Mouse (Mus musculus) adipocyte (in vitro differentiated cells): Measurements from ENCODE around the gene Psmc6.
A peak's percentile ranks its signal among the peaks of the same experiment; 100 is the strongest.

Experiments
- DNase-seq: peaks from one replicate; pipeline ENCODE4 v3.0.0-alpha.2; 2016; ENCODE audit warnings: low spot score

Psmc6 gene

DNA sequence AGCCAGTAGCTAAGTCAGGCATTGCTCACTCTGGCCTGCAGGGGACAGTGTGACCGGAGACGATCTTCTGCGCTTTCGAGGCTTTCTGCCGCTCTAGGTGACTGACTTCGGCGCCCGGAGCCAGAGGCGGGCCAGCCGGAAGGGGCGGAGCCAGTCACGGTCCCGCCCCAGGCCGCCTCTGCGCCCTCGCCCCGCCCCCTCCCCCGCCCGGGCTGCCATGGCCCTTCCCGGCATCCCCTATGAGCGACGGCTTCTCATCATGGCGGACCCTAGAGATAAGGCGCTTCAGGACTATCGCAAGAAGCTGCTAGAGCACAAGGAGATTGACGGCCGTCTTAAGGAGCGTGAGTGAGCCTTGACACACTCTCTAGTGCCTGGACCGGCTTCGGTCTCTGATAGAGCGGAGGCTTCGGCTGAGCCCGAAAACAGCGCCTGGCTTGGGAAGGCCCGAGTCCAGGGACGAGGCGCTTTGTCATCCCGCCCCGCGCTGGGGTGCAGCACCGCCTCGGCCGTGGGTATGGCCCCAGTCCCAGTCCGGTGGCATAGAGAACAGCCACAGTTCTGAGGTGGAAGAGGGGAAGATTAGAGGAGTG is at the start of gene Psmc6:
Psmc6 (plus strand) TSS at position 200 of the 593 bp plus-strand sequence.
- DNase-seq = peak; percentile 90

DNA sequence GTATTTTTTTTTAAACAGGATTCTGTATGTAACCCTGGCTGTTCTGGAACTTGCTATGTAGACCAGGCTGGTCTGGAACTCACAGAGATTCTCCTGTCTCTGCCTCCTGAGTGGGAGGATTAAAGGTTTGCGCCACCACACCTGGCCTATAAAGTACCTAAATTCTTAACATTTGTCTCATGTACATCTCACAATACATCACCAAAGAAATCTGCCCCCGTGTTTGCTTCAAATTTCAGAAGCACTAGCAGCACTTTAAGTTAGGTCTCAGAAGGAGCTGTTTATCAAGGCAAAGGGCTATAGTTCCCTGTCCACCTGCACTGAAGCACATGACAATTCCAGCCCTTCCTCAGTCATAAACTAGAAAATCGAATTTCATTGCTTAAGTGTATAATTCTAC is 47.5 kb upstream of the Psmc6 start:
- DNase-seq = no peak

DNA sequence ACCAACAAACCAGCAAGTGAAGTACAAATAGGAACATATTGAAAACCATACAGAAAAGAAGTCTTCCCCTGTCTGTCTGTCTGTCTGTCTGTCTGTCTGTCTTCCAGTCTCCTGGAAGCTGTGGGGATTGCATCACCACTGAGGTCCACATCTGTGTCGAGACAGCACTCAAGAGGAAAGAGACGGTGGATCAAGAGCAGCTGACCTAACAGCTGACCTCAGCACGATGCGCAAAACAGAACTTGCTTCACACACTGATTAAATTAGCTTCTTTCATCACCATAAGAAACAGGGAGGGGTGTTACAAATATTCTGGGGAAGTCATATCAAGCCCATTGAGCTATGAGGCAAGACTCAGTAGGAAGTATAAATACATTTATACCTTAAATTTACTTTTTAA is 38.0 kb upstream of the Psmc6 start:
- DNase-seq = no peak

DNA sequence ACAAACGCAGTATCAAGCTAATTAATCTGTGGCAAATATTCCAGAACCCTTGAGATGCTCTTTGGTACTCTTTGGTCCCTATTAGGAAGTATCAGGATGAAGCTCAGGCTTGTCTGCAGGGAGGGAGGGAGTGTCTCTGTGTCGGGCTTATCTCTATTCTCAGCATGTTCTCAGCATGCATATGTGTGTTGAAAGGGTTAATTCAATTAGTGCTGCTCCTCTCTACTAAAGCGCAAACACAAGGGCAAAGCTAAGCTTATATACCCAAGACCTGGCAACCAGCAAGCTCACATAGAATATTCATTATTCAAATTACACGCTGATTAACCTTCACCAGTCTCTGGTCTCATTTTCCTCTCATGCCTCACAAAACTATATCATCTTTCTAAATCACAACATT is 25.6 kb upstream of the Psmc6 start:
- no peak for DNase-seq

DNA sequence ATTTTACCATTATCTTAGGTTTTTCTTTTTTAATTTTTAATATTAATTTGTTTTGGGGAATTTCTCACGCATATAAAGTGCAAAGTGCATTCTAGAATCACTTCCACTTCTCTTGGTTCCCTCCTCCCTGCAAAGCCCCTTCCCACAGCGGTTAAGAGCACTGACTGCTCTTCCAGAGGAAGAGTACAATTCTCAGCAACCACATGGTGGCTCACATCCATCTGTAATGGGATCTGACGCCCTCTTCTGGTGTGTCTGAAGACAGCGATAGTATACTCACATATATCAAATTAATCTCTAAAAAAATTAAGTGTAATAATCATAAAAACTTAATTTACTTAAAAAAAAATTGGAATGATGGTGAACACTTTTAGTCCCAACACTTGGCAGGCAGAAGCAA is 25.2 kb upstream of the Psmc6 start:
- no peak for DNase-seq

DNA sequence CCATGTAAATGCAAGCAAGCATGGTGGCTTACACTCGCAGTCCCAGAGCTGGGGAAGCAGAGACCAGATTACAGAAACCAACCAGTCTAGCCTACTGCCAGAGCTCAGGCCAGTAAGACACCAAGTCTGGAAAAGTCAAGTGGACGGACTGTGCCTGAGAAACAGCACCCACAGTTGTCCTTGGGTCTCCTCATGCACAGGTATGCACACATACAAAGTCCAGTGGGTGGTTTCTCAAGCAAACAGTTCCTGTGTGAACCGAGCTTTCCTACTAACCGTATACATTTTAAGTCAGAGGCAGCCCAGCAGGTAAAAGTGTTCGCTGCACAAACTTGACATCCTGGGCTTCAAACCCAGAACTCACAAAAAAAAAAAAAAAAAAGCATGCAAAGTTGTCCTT is 23.7 kb upstream of the Psmc6 start:
- DNase-seq = no peak

DNA sequence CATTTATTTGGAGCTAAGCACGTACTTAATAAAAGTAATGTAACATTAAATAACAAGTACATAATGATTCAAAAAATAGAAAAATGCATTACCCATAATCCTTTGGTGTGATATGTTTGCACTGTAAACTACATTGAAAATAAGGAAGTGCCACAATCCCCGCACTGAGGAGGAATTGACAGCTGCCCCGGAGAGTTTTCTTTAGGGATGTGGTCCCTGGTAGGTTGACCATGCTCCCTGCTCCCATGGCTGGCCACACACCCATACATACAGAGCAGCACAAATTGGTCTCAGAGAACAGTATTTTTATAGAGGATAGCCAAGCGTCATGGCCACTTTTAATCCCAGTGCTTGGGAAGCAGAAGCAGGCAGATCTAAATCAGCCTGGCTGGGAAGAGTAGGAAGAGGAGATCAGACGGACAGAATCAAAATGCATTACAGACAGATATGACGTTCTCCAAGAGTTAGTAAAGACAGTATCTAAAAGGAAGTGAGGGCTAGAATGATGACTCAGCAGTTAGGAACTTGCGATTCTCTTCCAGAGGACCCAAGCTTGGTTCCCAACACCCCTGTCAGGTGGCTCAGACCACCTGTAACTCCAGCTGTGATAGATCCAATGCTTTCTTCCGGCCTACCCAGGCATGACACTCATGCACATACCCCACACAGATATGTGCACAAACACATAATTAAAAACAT is 21.8 kb upstream of the Psmc6 start:
- DNase-seq = no peak

DNA sequence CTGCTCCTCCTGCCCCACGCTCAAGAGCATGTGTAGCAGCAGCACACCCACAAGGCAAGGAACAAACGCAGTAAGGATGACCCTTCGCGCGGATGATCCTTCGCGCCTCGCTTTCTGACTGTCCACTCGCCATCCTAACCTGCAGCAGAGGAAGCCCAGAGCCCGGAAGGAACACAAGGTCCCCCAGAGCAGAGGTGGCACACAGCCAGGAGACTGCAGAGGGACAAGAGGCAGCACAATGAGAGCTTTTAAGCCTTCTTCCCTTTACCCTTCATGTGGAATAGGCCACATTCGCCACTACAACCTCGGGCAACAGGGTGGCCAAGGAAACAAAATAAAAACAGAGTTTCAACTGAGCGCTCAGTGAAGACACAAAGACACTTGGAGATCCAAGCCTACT is 19.9 kb upstream of the Psmc6 start:
- DNase-seq = no peak

DNA sequence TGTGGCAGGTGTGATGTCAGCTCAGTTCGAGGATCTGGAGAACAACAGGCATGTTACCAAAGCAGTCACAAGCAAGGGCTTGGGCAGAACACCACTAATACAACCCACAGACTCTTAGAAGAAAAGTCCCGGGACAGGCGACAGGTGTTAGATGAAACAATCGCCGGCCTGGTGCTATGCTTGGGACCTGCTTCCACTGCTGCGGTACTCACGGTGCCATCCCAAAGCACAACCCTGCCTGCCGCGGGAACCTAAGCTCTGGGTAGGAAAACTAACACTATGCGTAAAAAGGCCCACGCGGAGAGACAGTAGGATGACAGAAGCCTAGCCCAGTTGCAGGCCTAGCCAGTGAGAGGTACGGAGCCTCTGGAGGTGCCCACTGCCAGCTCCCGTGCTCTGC is 19.5 kb upstream of the Psmc6 start:
- DNase-seq = no peak

DNA sequence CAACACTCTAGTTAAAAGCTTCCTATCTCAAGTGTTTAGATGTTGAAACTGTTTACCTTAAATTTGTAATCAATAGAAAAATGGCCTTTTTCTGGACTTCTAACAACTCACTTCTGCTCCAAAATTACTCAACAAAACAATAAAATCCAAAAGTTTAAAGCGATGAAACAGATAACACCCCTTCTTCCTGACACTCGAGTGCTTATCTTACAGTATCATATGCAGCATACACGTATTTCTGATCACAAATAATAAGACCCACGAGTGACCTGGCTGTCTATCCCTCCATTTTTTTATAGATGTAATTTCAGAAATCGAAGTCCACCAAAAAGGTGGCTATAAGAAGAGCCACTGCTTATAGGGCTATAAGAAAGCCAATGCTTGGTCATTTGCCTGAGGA is 12.7 kb upstream of the Psmc6 start:
- DNase-seq = no peak

DNA sequence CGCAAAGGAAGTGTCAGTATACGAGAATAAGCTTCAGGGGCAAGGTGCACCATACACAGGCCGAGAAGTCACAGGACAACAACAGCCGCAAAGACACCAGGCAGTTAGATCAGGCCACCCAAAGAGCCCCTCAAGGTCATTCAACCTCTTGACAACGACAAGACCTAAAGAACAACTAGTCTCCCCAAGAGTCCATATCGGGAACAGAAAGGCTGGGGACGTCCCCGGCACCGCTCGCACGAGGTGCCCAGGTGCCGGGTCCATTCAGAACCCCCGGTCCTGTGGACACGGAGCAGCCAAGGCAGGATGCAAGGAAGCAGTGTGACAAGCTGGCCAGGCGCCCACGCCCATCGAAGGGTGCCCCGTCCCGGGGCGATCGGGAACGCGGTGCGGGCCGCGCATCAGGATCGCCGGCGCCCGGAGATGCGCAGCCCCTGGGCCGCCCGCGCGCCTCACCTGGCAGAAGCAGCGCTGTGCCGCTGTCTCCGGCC is 11.6 kb upstream of the Psmc6 start:
- DNase-seq = peak; percentile 32

DNA sequence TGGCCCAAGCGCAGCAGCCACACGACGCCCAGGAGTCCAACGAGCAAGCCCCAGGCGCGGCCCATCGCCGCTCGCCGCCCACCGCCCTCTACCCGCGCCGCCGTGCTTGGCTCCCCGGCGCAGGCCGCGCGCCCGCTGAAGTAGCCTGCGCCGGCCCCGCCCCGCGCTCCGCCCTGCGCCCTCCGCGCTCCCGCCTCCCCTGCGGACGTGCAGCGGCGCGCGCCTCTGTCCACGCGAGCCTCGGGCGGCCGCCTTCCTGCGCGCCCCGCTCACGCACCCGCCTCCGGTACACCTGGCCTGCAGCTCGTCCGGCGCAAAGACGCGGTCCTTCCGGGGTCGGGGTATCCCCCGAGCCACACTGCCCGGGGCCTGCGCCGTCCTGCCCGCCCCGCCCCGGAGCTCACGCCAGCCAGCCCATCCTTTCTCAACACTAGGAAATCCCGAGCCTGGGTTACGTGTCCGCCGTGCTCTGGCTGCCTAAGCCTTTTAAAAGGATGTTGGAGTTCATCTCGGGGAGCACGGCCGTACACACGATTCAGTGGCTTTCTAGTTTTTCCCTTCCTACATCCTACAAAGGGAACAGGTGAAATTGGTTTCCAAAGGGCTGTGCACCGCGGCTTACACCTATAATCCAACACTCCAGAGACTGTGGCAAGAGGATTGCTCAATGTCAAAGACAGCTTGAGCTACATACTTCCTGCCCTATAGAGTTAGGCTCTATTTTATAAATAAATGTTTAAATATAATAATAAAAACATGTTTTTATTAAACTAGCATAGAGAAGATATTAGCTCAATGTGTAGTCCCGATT is 11.0 kb upstream of the Psmc6 start, which contains the start of gene Ero1l:
Ero1l (minus strand) TSS at position 346 of the 811 bp plus-strand sequence.
- peak; percentile 74 for DNase-seq

DNA sequence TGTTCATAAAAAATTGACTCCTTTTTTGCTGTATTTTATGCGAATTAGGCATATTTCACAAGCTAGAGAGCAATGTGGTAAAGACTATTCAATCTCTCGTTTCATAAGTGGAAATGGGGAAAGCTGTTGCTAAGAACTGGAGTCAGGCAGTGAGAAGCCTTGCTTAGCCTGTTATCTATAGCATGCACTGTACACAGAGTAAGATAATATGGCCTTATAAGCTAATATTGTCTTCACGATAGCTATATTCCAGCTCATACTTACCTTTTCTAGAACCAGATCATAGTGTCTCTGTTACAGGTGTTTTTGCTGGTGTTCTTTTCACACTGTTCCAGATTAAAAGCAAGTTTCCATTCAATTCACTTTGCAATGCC is 10.4 kb upstream of the Psmc6 start:
- no peak for DNase-seq

DNA sequence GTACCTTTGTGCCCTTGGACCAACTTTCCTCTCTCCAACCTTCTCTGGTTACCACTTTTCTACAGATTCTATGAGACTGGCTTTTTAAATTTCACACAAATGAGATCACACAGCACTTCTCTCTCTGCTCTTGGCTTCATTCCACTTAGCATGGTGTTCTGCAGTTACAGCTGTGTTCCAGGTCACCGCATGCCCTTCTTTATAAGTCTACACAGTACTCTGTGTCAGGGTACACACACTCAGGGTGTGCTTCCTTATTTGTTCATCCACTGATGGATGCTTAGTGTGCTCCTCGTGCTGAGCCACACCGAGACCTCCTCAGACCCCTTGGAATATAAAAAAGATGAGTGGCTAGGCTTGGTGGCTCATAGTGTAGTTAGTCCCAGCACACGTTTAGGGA is 9.5 kb upstream of the Psmc6 start:
- peak; percentile 19 for DNase-seq

DNA sequence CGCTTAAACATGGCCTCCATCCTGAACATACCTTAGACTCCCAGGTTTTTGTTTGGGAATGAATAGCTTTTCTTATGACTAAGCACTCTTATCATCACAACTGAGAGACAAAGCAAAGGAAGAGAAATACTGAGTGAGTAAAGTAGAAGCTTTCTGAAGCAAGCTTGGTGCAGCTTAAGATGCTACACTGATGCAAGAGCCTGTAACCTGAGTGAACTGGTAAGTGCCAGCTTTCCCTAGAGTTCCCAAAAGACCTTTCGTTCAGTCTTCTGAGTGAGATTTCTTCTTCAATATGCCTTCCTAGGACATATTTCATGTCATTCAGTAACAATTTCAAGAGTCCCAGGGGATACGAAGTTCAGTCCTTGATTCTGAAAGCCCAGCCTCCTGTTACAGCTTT is 8.5 kb upstream of the Psmc6 start:
- peak; percentile 68 for DNase-seq

DNA sequence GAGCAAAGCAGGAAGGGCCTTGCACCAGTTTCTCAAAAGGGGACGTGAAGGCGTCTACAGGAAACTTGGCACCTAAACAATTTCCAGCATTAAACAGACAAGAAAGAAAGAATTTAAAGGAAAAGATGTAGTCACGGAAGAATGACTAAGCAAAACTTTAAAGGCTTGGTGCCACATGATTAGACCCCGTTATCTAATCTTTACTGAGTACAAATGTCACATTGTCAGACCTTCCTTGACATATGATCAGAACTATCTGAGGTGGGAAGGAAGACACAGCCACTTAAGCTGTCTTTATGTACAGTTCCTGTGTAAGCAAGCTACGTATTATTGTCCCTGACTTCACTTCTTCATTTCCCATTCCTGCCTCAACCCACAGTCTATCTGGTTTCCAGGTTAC is 8.0 kb upstream of the Psmc6 start:
- no peak for DNase-seq

DNA sequence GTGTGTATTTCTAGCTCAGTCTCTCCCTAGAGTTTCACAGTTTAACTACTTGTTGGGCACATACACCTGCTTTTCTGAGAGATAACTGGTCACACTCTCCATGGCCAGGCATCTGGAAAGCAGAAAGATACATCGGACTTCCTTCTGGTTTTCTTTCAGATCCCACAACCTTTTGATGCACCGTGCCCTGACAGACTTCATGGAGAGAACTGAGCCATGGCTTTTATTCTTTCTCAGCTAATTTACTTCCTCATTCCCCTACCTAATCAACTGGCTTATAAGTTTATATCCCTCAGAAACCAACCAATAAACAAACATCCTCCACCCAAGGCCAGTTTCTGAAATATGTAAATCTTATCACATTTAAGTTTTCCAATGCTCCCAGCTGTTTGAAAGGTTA is 7.1 kb upstream of the Psmc6 start:
- no peak for DNase-seq

DNA sequence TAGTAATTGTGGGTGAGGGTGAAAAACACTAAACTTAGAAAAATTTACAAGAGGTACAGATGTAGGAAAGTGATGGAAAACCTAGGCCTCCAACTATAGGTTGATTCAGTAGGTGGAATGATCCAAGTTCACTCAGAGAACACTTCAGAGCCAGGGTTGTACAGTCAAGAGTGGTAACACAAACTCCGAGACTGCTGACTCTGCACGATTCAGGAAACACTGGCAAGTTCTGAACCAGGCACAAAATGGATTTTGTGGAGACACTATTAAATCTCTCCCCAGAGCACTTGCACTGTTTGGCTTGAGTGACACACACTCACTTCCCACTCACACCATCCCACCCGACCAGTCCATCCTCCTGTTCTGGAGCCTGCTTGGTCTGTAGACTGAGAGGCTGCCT is 6.3 kb upstream of the Psmc6 start:
- DNase-seq = no peak

DNA sequence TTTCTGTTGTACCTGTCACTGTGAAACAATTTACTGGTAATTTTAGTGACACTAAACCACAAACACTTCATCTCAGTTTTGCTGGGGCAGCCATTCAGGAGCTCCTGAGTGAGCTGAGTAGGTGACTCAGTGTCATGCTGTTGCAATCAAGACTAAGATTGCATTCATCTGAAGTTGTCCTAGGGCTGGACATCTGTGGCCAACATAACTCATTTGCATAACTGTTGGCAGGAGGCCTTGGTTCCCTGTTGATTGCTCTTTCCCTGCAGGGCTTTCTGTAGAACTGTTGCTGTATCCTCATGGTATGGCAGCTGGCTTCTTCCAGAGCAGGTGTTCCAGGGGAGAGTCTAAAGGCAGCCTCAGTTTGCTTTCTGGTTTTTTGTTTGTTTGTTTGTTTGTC is 4.1 kb upstream of the Psmc6 start:
- DNase-seq = peak; percentile 82

DNA sequence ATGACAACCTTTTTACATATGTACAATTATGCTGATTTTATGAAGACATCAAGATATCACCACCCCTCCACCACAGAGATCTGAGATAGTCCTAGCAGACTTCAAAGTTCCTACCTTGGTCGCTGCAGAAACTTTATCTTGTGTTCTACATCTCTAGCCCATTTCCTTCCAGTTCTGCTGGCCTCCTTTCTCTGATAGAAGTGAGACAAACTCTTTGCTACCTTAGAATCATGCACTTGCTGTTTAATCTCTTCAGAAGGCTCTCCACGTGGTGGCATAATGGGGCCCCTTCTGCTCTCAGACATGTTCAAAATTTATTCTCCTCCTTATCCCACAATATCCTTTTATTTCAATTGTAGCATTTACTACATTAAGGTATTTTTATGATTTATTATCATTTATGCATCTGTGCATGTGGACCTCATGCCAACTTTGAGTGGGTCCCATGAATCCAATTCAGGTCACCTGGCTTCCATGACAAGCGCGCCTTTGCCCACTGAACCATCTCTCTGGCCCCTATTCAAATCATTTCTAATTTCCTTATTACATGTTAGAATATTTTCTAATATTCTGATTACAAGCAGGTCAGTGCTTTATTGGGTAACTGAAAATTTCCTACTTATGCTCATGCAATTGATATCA is 1.4 kb upstream of the Psmc6 start:
- no peak for DNase-seq

DNA sequence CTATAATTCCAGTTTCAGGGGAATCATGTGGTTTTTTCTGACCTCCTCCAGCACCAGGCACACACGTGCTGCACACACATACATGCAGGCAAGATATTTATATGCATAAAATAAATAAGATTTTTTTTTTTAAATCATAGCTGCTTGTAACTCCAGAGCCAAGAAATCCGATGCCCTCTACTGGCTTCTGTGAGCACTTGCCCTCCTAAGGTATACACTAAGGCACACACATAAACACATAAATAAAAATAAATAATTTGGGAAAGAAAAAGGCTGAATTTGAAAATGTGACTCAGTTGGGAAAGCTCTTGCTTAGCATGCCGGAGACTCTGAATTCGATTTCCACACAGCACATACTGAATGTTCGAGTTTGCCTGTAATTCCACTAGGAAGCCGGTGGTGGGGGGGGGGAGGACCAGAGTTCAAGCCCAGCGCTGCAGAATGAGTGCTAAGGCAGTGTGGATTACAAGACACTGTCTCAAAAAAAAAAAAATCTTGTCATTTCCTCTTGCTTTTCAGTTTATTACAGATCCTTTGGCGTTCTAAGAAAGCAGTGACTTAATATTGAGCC is 485 bp upstream of the Psmc6 start:
- DNase-seq = no peak
